Mouse (Mus musculus) thymus, postnatal 36 days (tissue): ENCODE measurements at regions not wholly inside any gene's neighbourhood (a gene's known extent, or its start where the extent isn't known, plus 50 kb on each side); places are given as distances from the start of the nearest gene placed in this dataset.

ENCODE experiments used
- DNase-seq, 2 experiments: peaks; one replicate each; pipeline ENCODE4 v3.0.0; 2022; ENCODE audit warnings: mixed read lengths in 2 of 2

- no peak for DNase-seq
Measured at GRCm38 (mm10) chr13:71481205-71481604, 482.3 kb downstream of the Irx1 start.

GRCm38 (mm10) chr13:71461552-71461951, 502.0 kb downstream of the Irx1 start:
- DNase-seq: no peak

- DNase-seq: no peak
Measured at GRCm38 (mm10) chr13:71460607-71461006, 502.9 kb downstream of the Irx1 start.

- no peak for DNase-seq
Measured at GRCm38 (mm10) chr13:71460097-71460496, 503.4 kb downstream of the Irx1 start.

- no peak for DNase-seq
Measured at GRCm38 (mm10) chr13:71459022-71459536, 504.4 kb downstream of the Irx1 start.

GRCm38 (mm10) chr13:71458061-71458935, 505.2 kb downstream of the Irx1 start:
- DNase-seq: no peak

GRCm38 (mm10) chr13:71457550-71457949, 506.0 kb downstream of the Irx1 start:
- no peak for DNase-seq

GRCm38 (mm10) chr13:71452258-71452657, 511.3 kb downstream of the Irx1 start:
- no peak for DNase-seq

GRCm38 (mm10) chr13:71437601-71438099, 525.9 kb downstream of the Irx1 start:
- no peak for DNase-seq

- no peak for DNase-seq
Measured at GRCm38 (mm10) chr13:71403654-71404560, 559.6 kb downstream of the Irx1 start.

- no peak for DNase-seq
Measured at GRCm38 (mm10) chr13:71393716-71394309, 552.2 kb upstream of the Adamts16 start.

- no peak for DNase-seq
Measured at GRCm38 (mm10) chr13:71378641-71379040, 537.0 kb upstream of the Adamts16 start.

- DNase-seq: no peak
Measured at GRCm38 (mm10) chr13:71375909-71376606, 534.4 kb upstream of the Adamts16 start.

- no peak for DNase-seq
Measured at GRCm38 (mm10) chr13:71372701-71373685, 531.4 kb upstream of the Adamts16 start.

GRCm38 (mm10) chr13:71369832-71370231, 528.2 kb upstream of the Adamts16 start:
- DNase-seq: no peak

GRCm38 (mm10) chr13:71365261-71365660, 523.6 kb upstream of the Adamts16 start:
- DNase-seq: no peak

- no peak for DNase-seq
Measured at GRCm38 (mm10) chr13:71362311-71362710, 520.7 kb upstream of the Adamts16 start.

- no peak for DNase-seq
Measured at GRCm38 (mm10) chr13:71359112-71359511, 517.5 kb upstream of the Adamts16 start.

GRCm38 (mm10) chr13:71350787-71351186, 509.2 kb upstream of the Adamts16 start:
- no peak for DNase-seq

GRCm38 (mm10) chr13:71342921-71343320, 501.3 kb upstream of the Adamts16 start:
- no peak for DNase-seq

- DNase-seq: no peak
Measured at GRCm38 (mm10) chr13:71338700-71339099, 497.1 kb upstream of the Adamts16 start.
